Mouse (Mus musculus) bone marrow, adult 2 months (tissue): ENCODE measurements around the gene Bloc1s5.
"Not testable (repeated sequence)": the region's sequence is repeated elsewhere in the genome, so short reads cannot be mapped to it uniquely, and the experiment has no call there.

Source experiments
- CTCF ChIP-seq: fragments of 200-500 bp; IDR thresholded peaks from 2 replicates; pipeline ENCODE4 v1.5.1; 2011; ENCODE audit warnings: low read length, control low read depth; ENCODE audit not compliant: control insufficient read depth, insufficient read depth
- POLR2A ChIP-seq: fragments of 200-500 bp; IDR thresholded peaks from 2 replicates; pipeline ENCODE4 v1.6.1; 2011; ENCODE audit warnings: low read depth, mild to moderate bottlenecking, control low read depth, low read length, borderline replicate concordance; ENCODE audit not compliant: control insufficient read depth

- not testable (repeated sequence) for TF ChIP-seq CTCF, POLR2A
Observed at GRCm38 (mm10) chr13:38671451-38671850, 36.5 kb upstream of the Bloc1s5 start.
